Mouse (Mus musculus): ENCODE data around the gene Il10rb. TPM values are rescaled to one million over a fixed set of nuclear protein-coding genes. Genes with fewer than 3 reads are reported as not detected.
A peak's percentile ranks its signal among the peaks of the same experiment; 100 is the strongest.
"Not testable (repeated sequence)": the region's sequence is repeated elsewhere in the genome, so short reads cannot be mapped to it uniquely, and the experiment has no call there.

Il10rb gene
- polyA plus RNA-seq, 1 experiment from 2014 or later = 6.6 TPM

- not testable (repeated sequence) for H3K9ac ChIP-seq (ENCODE audit: low read length); H3K4me3 ChIP-seq (ENCODE audit: low read depth, low read length); H3K27me3 ChIP-seq (ENCODE audit: control insufficient read depth, insufficient read depth, low read length); H3K9me3 ChIP-seq (ENCODE audit: control insufficient read depth, low read length); H3K36me3 ChIP-seq (ENCODE audit: control insufficient read depth, insufficient read depth, low read length); DNase-seq (ENCODE audit: low spot score); H3K4me1 ChIP-seq (replicated peaks; ENCODE audit: control insufficient read depth, insufficient read depth, low read length); ATAC-seq (replicated peaks; ENCODE audit: low FRiP score); H3K4me2 ChIP-seq (ENCODE audit: low read depth, low read length, severe bottlenecking); H3K27ac ChIP-seq (ENCODE audit: low read depth, low read length)
- WGBS = 70% methylated on average over 1 of the region's 1 CpGs
Measured at GRCm38 (mm10) chr16:91438599-91438998, 32.6 kb downstream of the Il10rb start.

- no peak overlapping the region for H3K4me3 ChIP-seq (ENCODE audit: low read depth, low read length)
- no peaks in the 10 kb centered on the region for H3K4me1 ChIP-seq (replicated peaks; ENCODE audit: control insufficient read depth, insufficient read depth, low read length)
- no peaks in the 10 kb centered on the region for H3K36me3 ChIP-seq (ENCODE audit: control insufficient read depth, insufficient read depth, low read length)
- H3K9ac ChIP-seq (ENCODE audit: low read length) = no peak overlapping the region
- ATAC-seq (replicated peaks; ENCODE audit: low FRiP score) = no peak
- no peaks in the 10 kb centered on the region for H3K9me3 ChIP-seq (ENCODE audit: control insufficient read depth, low read length)
- no peak for DNase-seq (ENCODE audit: low spot score)
- H3K4me2 ChIP-seq (ENCODE audit: low read depth, low read length, severe bottlenecking) = no peak overlapping the region
- no peaks in the 10 kb centered on the region for H3K27me3 ChIP-seq (ENCODE audit: control insufficient read depth, insufficient read depth, low read length)
- WGBS = 67% methylated on average over 7 of the region's 7 CpGs
- H3K27ac ChIP-seq (ENCODE audit: low read depth, low read length) = 0 out of 2 replicates have a peak overlapping the region, but pooled peaks have one; percentile 10
Measured at GRCm38 (mm10) chr16:91441366-91441765, 35.4 kb downstream of the Il10rb start.

GRCm38 (mm10) chr16:91441811-91442240, 35.9 kb downstream of the Il10rb start:
- no peaks in the 10 kb centered on the region for H3K36me3 ChIP-seq (ENCODE audit: control insufficient read depth, insufficient read depth, low read length)
- H3K4me3 ChIP-seq (ENCODE audit: low read depth, low read length) = no peak overlapping the region
- no peaks in the 10 kb centered on the region for H3K9me3 ChIP-seq (ENCODE audit: control insufficient read depth, low read length)
- no peaks in the 10 kb centered on the region; the same call in 1 of the 2 replicates for H3K4me1 ChIP-seq (replicated peaks; ENCODE audit: control insufficient read depth, insufficient read depth, low read length)
- no peak overlapping the region for H3K9ac ChIP-seq (ENCODE audit: low read length)
- no peak for ATAC-seq (replicated peaks; ENCODE audit: low FRiP score)
- DNase-seq (ENCODE audit: low spot score) = no peak
- H3K27ac ChIP-seq (ENCODE audit: low read depth, low read length) = no peak overlapping the region
- no peaks in the 10 kb centered on the region for H3K27me3 ChIP-seq (ENCODE audit: control insufficient read depth, insufficient read depth, low read length)
- no peak overlapping the region for H3K4me2 ChIP-seq (ENCODE audit: low read depth, low read length, severe bottlenecking)
- WGBS = 83% methylated on average over 7 of the region's 7 CpGs

- Histone ChIP-seq H3K9ac (ENCODE audit: low read length) (no peak overlapping the region), H3K36me3 (ENCODE audit: control insufficient read depth, insufficient read depth, low read length) (no peaks in the 10 kb centered on the region), H3K27me3 (ENCODE audit: control insufficient read depth, insufficient read depth, low read length) (no peaks in the 10 kb centered on the region), H3K27ac (ENCODE audit: low read depth, low read length) (no peak overlapping the region), H3K4me3 (ENCODE audit: low read depth, low read length) (no peak overlapping the region), H3K4me2 (ENCODE audit: low read depth, low read length, severe bottlenecking) (no peak overlapping the region), H3K4me1 (replicated peaks; ENCODE audit: control insufficient read depth, insufficient read depth, low read length) (no peaks in the 10 kb centered on the region; the same call in 1 of the 2 replicates), H3K9me3 (ENCODE audit: control insufficient read depth, low read length) (no peaks in the 10 kb centered on the region)
- 73% methylated on average over 4 of the region's 4 CpGs for WGBS
- DNase-seq (ENCODE audit: low spot score) = no peak
- ATAC-seq (replicated peaks; ENCODE audit: low FRiP score) = no peak
Measured at GRCm38 (mm10) chr16:91442446-91442845, 36.5 kb downstream of the Il10rb start.

GRCm38 (mm10) chr16:91443211-91443611, 37.2 kb downstream of the Il10rb start:
- no peaks in the 10 kb centered on the region for H3K36me3 ChIP-seq (ENCODE audit: control insufficient read depth, insufficient read depth, low read length)
- H3K9me3 ChIP-seq (ENCODE audit: control insufficient read depth, low read length) = no peaks in the 10 kb centered on the region
- H3K4me1 ChIP-seq (replicated peaks; ENCODE audit: control insufficient read depth, insufficient read depth, low read length) = no peaks in the 10 kb centered on the region; the same call in 1 of the 2 replicates
- H3K4me3 ChIP-seq (ENCODE audit: low read depth, low read length) = no peak overlapping the region
- H3K4me2 ChIP-seq (ENCODE audit: low read depth, low read length, severe bottlenecking) = no peak overlapping the region
- no peak overlapping the region for H3K9ac ChIP-seq (ENCODE audit: low read length)
- H3K27ac ChIP-seq (ENCODE audit: low read depth, low read length) = no peak overlapping the region
- no peaks in the 10 kb centered on the region for H3K27me3 ChIP-seq (ENCODE audit: control insufficient read depth, insufficient read depth, low read length)
- DNase-seq (ENCODE audit: low spot score) = no peak
- WGBS = 85% methylated on average over 8 of the region's 8 CpGs
- ATAC-seq (replicated peaks; ENCODE audit: low FRiP score) = no peak

DNA sequence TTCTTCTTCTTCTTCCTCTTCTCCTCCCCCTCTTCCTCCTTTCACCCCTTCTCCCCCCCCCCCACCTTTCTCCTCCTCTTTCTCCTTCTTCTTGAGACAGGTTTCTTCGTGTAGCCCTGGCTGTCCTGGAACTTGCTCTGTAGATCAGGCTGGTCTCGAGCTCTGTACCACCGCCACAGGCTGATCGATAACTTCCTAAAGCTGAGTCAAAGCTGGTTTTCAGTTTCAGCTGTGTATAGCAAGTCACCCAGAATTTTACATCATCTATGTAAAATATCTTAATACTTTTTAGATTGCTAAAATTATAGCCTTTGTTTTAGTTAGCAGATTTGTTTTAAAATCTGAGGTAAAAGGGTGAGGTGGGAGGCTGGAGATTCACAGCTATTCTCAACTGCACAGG, 38.9 kb downstream of the Il10rb start:
- Histone ChIP-seq H3K4me1 (replicated peaks; ENCODE audit: control insufficient read depth, insufficient read depth, low read length) (no peaks in the 10 kb centered on the region; the same call in 1 of the 2 replicates), H3K9ac (ENCODE audit: low read length) (no peak overlapping the region), H3K9me3 (ENCODE audit: control insufficient read depth, low read length) (no peaks in the 10 kb centered on the region), H3K27me3 (ENCODE audit: control insufficient read depth, insufficient read depth, low read length) (no peaks in the 10 kb centered on the region), H3K36me3 (ENCODE audit: control insufficient read depth, insufficient read depth, low read length) (no peaks in the 10 kb centered on the region), H3K4me3 (ENCODE audit: low read depth, low read length) (no peak overlapping the region), H3K4me2 (ENCODE audit: low read depth, low read length, severe bottlenecking) (no peak overlapping the region), H3K27ac (ENCODE audit: low read depth, low read length) (no peak overlapping the region)
- 88% methylated on average over 4 of the region's 4 CpGs for WGBS
- ATAC-seq (replicated peaks; ENCODE audit: low FRiP score) = no peak
- DNase-seq (ENCODE audit: low spot score) = no peak

- Histone ChIP-seq H3K4me3 (ENCODE audit: low read depth, low read length) (no peak overlapping the region), H3K9ac (ENCODE audit: low read length) (no peak overlapping the region), H3K4me2 (ENCODE audit: low read depth, low read length, severe bottlenecking) (no peak overlapping the region), H3K27me3 (ENCODE audit: control insufficient read depth, insufficient read depth, low read length) (no peaks in the 10 kb centered on the region), H3K4me1 (replicated peaks; ENCODE audit: control insufficient read depth, insufficient read depth, low read length) (no peaks in the 10 kb centered on the region; the same call in 1 of the 2 replicates), H3K9me3 (ENCODE audit: control insufficient read depth, low read length) (no peaks in the 10 kb centered on the region), H3K36me3 (ENCODE audit: control insufficient read depth, insufficient read depth, low read length) (no peaks in the 10 kb centered on the region), H3K27ac (ENCODE audit: low read depth, low read length) (no peak overlapping the region)
- WGBS = 87% methylated on average over 5 of the region's 5 CpGs
- DNase-seq (ENCODE audit: low spot score) (no peak), ATAC-seq (replicated peaks; ENCODE audit: low FRiP score) (no peak)
Measured at GRCm38 (mm10) chr16:91445566-91445965, 39.6 kb downstream of the Il10rb start.

DNA sequence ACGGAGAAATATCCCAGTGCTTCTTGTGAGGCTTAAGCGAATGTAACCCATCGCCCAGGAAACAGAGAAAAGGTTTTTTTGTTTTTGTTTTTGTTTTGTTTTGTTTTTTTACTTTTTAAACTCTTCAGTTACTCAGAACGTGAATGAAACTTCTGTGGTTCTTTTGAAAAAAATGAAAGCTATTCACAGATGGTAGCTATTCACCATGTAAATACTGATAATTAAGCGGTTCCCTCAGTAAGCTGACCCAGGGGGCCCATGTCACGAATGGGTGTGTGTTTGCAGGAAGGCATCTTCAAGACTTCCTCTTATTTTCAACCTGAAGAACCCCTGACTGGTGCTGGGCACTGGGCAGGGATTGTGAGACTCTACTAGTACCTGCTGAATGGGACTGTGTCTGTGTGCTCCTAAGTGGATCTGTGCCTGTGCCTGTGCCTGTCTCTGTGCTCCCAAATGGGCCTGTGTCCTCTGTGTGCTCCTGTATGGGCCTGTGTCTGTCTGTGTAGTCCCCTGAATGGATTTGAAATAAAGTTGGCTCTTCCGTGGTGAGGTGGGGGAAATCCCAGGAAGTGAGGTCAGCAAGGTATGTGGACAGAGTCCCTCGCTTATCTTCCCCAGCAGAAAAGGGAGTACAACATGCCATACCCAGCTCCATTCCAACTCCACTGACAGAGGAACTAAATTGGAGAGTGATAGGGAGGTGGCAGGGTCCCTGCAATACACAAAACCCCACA, 41.0 kb downstream of the Il10rb start:
- Histone ChIP-seq H3K4me3 (ENCODE audit: low read depth, low read length) (no peak overlapping the region), H3K4me2 (ENCODE audit: low read depth, low read length, severe bottlenecking) (no peak overlapping the region), H3K4me1 (replicated peaks; ENCODE audit: control insufficient read depth, insufficient read depth, low read length) (no peaks in the 10 kb centered on the region; the same call in 1 of the 2 replicates), H3K27me3 (ENCODE audit: control insufficient read depth, insufficient read depth, low read length) (no peaks in the 10 kb centered on the region), H3K9me3 (ENCODE audit: control insufficient read depth, low read length) (no peaks in the 10 kb centered on the region), H3K9ac (ENCODE audit: low read length) (no peak overlapping the region), H3K27ac (ENCODE audit: low read depth, low read length) (no peak overlapping the region), H3K36me3 (ENCODE audit: control insufficient read depth, insufficient read depth, low read length) (no peaks in the 10 kb centered on the region)
- no peak for DNase-seq (ENCODE audit: low spot score)
- 75% methylated on average over 8 of the region's 8 CpGs for WGBS
- no peak for ATAC-seq (replicated peaks; ENCODE audit: low FRiP score)

DNA sequence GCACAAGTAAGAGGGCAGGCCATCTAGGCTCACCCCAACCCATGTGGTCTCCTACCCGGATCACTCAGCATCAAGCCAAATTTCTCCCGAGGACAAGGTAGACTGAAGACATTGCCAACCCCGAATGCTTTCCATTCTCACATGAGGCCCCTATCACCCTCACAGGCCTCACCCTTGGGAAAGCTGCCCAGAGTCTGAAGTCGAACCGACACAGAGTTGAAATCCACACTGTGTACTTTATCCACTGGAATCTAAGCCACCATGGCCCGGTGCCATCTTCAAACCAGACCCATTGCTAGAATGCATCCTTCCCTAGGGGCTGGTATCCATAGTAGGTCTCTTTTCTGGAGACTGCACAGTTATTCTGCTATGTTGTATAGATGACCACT, 41.5 kb downstream of the Il10rb start:
- DNase-seq (ENCODE audit: low spot score) (no peak), ATAC-seq (replicated peaks; ENCODE audit: low FRiP score) (no peak)
- H3K9me3 ChIP-seq (ENCODE audit: control insufficient read depth, low read length) = no peaks in the 10 kb centered on the region
- no peak overlapping the region for H3K4me2 ChIP-seq (ENCODE audit: low read depth, low read length, severe bottlenecking)
- 86% methylated on average over 6 of the region's 6 CpGs for WGBS
- H3K9ac ChIP-seq (ENCODE audit: low read length) = no peak overlapping the region
- H3K4me3 ChIP-seq (ENCODE audit: low read depth, low read length) = no peak overlapping the region
- H3K27me3 ChIP-seq (ENCODE audit: control insufficient read depth, insufficient read depth, low read length) = no peaks in the 10 kb centered on the region
- H3K4me1 ChIP-seq (replicated peaks; ENCODE audit: control insufficient read depth, insufficient read depth, low read length) = no peaks in the 10 kb centered on the region; the same call in 1 of the 2 replicates
- H3K27ac ChIP-seq (ENCODE audit: low read depth, low read length) = no peak overlapping the region
- no peaks in the 10 kb centered on the region for H3K36me3 ChIP-seq (ENCODE audit: control insufficient read depth, insufficient read depth, low read length)

Measured in forebrain, embryonic 11.5 days (tissue).